Mouse (Mus musculus) layer of hippocampus, adult 18-20 months (tissue): ENCODE data around the gene Ndufa4l2. TPM values are rescaled to one million over a fixed set of nuclear protein-coding genes. Genes with fewer than 3 reads are reported as not detected.
A peak's percentile ranks its signal among the peaks of the same experiment; 100 is the strongest.

Source experiments
- DNase-seq, 2 experiments: peaks; one replicate each; pipeline ENCODE4 v3.0.0; 2022; ENCODE audit warnings: low spot score in 2 of 2
- long read RNA-seq: library from polyadenylated mRNA; stranded (forward); transcript quantifications from one replicate; pipeline ENCODE4 v2.0.0, GENCODE M21; 2021
- total RNA-seq, 2 experiments: library from RNA; stranded (reverse); gene quantifications; 2 replicates each; pipeline ENCODE4 v1.2.3; 2021

Ndufa4l2 gene
- total RNA-seq: 1 to 10 TPM; 3.6 to 3.8 TPM
- long read RNA-seq: 0 reads

DNA sequence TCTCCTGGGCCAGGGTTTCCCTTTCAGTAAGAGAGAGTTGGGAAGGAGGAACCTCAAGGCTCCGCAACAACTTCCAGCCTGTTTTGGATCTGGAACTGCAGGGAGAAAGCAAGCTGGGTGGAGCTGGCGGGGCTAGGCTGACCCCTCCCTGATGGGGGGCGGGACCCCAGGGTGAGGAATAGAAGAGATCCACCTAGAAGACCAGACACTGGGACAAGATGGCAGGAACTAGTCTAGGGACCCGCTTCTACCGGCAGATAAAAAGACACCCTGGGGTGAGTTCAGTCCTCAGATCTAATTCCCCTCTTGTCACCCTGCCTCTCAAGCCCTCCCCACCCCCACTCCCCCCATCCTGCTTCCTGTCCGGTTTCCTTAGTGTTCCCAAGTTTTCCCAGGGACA is at the start of gene Ndufa4l2:
Ndufa4l2 (plus strand) TSS at position 204 of the 400 bp plus-strand sequence.
- DNase-seq: no peak

DNA sequence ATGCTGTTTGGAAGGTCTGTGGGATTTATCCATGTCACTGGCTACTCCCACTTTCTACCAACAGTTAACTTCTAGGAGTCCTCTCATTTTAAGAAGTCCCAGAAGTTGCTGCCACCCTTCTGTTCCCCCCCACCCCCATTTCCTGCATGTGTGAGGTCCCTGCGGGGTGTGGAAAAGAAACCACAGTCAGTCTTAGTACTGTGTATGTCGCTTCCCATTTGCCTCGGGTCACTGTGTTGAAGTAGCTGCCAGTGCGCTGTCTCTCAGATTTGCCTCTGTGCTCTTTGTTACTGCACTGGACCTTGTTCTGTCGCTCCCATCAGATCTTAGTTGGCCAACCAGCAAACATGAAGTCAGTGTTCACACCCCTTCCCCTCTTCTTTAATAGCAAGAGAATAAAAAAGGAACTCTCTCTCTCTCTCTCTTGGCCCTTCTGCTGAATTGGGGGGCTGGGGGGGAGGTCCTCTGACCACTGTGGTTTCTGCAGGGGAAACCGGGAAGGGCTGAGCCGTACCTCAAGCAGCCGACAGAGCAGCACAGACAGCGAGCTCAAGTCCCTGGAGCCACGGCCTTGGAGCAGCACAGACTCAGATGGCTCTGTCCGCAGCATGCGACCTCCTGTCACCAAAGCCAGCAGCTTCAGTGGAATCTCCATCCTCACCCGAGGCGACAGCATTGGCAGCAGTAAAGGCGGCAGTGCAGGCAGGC is 43.3 kb upstream of the Ndufa4l2 start:
- DNase-seq: no peak

DNA sequence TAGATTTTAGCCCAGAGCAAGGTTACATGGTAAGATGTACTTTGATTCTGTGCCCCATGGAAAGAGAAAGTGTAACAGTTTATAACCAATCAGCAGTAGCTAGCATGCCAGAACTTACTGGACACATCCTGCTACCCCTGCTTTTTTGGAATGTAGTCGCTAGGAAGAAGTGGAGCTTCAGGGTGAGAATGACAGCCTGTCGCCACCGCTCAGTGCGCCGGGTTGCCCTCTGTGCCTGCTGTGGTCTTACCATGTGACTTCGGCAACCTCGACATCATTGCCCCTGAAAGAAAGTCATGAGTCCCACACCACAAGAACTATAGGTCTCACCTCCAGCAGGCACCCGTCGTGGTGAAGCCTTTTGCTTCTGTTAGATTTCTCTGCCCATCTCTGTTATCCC is 42.0 kb upstream of the Ndufa4l2 start:
- no peak for DNase-seq

DNA sequence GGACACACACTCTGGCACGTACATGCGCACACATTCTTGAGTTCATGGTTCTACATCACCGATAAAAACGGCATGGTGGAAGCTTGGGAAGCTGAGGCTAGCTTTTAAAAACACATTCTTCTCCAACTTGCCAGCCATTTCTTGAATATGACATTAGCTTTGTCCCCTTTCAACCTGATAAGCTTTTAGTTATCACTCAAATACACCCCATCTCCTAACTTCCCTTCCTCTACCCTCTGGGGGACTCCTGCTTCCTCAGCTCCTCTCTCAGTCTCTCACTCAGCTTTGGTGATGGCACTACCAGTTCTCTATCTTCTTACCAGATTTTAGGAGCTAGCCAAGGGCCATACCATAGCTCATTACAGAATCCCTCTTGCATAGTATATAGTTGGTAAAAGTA is 39.6 kb upstream of the Ndufa4l2 start:
- DNase-seq: no peak

DNA sequence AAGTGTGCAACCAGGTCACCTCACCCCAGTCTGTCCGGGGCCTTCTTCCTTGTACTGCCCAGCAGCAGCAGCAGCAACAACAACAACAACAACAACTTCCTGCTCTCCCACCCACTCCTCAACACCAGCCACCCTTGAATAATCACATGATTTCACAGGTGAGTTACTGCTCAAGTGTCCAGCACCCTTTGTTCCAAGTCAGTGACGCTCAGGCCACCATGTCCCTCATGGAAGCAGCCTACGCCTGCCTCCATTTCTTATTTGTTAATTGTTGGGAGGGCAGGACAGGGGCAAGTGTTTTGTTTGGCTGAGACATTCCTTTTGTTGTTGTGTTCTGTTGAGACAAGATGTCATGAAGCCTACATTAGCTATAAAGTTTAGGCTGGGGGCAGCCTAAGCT is 38.2 kb upstream of the Ndufa4l2 start:
- DNase-seq: no peak

DNA sequence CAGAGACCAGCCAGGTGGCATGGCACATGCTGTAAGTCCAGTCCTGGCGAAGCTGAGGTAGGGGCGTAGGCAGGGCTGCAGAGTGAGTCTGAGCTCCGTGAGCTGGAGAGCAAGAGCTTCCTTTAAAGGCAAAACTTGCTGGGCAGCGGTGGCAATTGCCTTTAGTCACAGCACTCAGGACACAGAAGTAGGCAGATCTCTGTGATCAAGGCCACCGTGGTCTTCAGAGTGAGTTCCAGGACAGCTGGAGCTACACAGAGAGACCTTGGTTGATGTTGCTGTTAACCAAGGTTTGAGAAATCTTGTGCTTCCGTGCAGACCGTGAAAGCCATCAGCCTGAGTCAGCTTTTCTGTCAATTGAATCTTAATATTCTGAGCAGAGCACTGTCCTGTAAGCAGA is 37.5 kb upstream of the Ndufa4l2 start:
- DNase-seq: no peak

DNA sequence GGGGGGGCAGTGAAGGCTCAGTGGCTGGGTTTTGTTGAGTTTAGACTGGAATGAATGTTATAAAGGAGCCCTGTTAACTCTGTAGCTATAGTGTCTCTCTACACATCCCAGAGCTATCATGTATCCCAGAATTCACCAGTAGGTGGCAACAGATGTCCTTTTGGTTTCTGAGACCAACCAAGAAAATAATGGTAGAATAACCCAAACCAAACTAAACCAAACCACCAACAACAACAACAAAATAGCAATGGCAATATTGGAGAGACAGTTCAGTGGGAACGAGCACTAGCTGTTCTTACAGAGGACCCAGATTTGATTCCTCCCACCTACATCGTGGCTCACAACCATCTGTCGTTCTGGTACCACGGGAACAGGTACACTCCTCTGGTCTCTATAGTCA is 35.6 kb upstream of the Ndufa4l2 start:
- peak in 1 of 2 experiments; percentile 61 for DNase-seq

DNA sequence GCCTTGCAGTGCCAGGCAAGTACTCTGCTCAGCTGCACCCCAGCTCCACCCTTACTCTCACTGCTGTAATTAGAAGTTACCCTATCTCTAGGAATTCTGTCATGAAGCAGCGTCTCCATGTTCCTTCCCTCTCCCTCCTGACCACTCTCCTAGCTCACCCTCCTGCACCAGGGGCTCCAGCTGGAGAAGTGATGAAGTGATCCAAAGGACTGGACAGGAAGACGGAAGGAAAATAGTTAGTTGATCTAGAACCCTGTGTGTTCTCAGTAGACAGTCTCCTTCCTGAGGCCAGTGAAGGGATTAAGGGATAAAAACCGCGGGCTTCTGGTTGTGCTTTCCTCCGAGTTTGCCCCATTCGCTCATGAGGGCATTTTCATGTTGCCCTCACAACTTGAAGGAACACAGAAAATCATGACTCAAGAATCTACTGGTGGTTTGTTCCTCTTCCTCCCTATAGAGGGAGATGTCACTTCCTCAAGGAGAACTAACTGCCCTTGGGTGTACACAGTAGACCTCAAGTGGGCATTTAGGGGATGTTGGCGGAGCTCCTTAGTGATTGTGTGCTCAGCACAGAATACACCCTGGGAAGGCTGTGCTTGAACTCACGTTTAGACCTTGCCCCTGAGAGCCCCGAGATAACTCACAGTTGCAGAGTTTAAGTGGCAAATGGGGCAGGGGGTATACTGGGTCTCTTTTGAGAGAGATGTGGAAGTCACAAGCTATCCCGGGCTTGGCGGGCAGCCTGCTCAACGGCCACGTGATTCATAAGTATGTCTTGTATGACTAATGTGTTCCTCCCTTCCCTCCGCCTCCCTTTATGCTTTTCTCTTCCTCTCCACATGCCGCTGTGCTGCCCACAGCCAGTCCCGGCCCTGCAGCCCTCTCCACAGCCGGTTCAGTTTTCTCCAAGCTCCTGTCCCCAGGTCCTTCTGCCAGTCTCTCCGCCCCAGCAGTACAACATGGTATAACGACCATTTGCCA is 33.6 kb upstream of the Ndufa4l2 start:
- DNase-seq: peak; percentile 60 to 83

DNA sequence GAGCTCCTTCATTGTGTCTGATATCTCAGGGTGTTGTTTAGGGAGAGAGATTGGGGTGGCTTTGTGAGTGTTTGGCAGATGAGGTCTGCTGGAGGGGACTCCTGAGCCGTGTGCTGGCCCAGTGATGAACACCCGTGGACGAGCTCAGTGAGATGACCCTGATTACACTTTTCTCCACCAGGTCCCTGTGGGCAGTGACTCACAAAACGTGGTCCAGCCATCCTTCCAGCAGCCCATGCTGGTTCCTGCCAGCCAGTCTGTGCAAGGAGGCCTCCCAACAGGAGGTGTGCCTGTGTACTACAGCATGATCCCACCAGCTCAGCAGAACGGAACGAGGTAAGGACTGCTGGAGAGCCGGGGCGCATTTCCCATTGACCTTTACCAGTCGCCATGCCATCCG is 29.5 kb upstream of the Ndufa4l2 start:
- DNase-seq: no peak

DNA sequence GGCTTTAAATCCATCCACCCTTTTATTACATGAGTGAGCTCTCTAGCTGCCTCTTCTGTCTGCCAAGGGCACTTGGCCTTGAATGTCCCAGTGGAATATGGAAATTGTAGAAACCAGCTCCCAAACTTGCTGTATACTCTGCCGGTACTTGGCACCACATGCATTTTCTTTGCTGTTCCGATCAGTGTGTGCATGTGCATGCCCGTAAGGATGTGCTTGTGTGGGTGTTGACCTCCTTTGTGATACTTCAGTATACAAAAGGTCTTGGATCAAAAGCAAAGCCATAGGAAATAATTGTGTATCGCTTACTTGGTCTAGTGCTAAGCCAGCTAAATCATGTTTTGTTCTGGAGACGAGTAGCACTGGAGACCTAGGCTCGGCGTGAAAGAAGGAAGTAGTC is 25.9 kb upstream of the Ndufa4l2 start:
- DNase-seq: no peak

DNA sequence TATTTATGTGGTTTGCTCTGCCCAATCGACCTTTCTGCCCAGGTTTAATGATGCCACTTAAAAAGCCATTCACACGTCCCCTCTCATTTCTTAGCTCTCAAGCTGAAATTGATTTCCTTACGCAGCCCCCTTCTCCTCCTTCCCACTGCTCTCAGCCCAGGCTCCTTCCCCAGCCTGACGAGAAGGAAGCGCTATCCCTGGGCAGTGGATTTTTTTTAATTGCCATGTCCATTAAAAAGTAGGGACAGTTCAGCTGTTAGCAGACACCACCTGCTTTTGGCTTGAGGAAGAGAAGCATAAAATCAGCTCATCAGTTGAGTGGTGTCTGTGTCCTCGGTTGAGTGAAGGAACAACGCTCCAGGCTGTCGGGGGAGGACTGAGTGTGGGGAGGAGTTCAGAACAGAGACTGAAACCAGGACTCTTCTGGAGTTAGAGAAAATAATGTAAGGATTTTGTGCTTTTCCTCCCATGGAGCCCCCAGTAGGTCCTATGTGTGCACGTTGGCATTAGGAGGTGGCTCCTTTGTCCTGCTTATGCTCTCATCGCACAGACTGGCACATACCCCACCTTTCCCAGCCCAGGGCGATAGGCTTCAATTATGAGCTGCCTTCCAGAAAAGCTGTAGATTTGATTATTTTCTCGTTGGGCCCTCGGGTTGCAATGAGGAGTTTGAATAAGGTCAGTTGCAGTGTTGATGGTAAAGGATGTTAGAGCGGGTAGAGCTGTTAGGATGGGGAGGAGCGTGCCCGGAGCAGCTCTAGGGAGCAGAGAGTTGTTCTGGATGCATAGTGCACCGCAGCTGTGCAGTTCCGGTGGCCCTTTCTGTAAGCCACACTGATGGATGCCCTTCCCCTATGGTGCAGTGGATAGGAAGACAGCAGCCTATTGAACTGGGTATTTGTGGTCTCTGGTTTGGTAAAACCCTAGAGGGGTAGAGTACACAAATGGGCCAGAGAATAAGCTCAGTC is 24.3 kb upstream of the Ndufa4l2 start:
- DNase-seq: no peak

DNA sequence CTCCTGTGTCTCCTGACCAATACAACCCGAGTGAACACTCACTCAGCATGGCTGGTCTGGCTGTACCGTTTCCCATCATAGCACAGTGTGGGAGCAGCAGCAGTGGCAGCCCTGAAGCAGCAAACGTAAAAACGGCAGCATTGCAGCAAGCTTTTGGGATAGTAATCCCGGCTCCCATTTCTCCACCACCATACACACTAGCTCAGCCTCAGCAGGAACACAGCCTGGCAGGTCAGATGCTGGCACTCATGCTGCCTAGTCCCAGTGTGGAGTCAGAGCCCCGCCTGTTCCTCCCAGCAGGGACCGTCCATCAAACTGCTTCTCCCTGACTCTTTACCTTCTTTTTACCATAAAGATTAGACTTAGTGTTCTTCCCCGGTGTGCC is 23.6 kb upstream of the Ndufa4l2 start:
- no peak for DNase-seq

DNA sequence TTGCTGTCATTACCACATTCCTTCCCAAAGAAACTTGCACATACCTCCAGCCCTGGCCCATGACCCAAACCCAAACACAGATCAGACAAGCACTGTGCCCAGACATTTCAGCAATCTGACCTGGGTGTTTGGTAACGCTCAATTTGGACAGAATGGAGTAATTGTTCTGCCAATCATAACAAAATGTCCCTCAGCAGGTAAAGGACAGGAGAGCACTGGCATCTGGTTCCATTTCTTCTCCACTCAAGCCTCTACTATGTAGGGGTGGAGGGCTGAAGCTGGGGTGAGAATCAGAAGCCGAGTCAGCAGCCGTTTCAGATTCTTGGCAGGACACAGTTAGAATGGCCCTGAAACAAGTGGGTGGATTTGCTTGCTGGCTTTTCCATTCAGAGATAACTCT is 22.6 kb upstream of the Ndufa4l2 start:
- DNase-seq: no peak

DNA sequence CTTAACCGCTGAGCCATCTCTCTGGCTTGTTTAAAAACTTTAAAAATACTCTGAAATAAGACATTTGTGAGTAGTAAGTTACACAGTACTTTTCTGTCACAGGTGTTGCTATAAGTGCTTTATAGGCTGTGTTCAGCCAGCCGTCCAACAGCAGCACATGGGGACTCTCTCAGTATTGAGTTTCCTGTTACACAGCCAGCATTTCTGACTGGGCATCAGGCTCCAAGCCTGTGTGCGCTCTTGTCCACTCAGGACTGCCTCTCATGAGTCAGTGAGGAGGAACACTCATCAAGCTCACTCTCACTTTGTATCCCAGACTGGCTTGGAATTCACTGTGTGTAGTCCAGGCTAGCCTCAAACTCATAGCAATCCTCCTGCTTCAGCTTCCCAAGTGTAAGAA is 18.6 kb upstream of the Ndufa4l2 start:
- DNase-seq: no peak

DNA sequence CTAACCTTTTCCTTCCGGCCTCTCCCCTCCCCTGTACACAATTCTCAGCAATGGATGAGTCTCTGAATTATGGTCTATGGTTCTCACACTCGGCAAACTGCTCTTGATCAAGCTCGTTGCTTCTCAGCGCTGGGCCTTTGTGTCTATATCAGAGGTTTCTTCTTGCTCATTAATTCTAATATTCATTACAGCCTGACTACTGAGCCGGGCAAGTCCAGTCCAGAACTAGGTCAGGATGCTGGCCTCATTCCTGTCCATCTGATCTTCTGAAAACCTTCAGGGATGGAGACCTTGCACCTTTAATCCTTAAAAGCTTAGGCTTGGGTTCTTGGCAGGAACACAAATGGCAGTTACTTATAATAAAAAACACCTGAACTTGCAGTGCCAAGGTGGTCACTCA is 15.3 kb upstream of the Ndufa4l2 start:
- DNase-seq: no peak

DNA sequence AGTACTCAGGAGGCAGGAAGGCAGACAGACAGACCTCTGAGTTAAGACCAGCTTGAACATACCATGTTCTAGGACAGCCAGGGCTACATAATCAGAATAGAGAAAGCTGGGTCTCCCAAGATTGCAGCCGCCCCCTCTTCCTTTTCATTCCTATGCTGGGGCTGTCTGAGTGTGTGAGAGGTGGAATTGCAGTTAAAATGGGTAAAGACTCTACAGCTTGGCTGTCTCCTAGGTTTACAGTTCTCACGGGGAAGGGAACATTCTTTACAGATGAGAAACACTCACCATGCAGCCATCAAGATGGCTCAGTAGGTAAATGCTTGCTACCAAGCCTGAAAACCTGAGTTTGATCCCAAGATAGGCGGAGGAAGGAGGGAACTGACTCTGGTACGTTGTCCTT is 14.7 kb upstream of the Ndufa4l2 start:
- no peak for DNase-seq

DNA sequence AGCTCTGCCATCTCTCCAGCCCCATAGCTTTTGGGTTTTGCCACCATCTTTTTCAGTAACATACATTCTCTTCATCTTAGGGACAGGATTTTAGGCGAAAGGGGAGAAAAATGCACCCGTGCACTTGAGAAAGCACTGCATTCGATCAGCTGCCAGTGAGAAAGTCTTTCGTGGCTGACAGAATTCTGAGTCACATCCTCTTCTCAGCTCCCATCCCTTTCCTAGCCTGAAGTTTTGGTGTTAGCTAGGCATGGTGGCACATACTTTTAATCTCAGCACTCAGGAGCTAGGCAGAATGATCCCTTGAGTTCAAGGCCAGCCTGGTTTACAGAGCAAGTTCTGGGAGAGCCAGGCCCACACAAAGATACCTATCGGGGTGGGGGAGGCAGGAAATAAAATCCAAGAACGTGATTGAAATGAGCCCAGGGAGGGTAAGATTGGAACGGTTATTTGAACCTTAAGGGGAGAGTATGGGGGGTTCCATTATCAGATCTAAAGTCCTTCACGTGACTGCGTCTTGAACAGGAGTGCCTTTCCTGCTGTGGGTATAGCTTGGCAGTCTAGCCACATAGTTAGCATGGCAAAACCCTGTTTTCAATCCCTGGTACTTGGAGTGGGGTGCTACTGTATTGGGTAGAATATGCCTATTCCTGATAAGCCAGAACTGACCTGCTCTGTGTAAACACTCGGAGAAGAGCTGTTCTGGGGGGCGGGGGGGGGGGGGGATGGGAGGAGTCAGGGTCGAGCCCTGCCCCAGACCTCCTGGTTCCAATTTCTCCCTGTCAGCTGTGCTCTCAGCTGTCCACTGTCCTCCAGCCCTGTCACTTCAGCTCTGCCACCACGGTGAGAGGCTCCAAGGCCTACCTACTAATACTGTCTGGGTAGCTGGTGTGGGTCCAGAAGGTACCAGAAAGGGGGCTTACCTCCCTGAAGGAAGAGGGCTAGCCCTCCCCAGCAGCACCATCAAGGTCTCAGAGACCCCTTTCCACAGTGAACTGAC is 13.6 kb upstream of the Ndufa4l2 start, which contains the start of gene Stac3:
Stac3 (plus strand) TSS at position 793 of the 1,000 bp plus-strand sequence.
- DNase-seq: no peak

DNA sequence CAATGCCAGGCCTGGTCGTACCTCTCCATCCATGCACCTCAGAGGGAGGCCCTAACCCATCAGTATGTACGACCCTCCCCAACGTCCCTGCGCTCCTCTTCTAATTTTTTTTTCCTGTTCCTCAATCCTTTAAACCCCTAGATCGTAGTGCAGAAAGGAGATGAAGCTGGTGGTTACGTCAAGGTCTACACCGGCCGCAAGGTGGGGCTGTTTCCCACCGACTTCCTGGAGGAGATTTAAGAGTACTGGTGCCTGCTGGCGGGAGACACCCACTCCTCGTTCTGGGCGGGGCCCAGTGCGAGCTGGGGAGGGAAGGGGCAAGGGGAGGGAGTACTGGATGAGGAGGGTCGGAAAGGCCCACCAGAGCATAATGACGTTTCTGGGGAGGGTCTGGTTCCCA is 6.5 kb upstream of the Ndufa4l2 start:
- DNase-seq: peak; percentile 46 to 74

DNA sequence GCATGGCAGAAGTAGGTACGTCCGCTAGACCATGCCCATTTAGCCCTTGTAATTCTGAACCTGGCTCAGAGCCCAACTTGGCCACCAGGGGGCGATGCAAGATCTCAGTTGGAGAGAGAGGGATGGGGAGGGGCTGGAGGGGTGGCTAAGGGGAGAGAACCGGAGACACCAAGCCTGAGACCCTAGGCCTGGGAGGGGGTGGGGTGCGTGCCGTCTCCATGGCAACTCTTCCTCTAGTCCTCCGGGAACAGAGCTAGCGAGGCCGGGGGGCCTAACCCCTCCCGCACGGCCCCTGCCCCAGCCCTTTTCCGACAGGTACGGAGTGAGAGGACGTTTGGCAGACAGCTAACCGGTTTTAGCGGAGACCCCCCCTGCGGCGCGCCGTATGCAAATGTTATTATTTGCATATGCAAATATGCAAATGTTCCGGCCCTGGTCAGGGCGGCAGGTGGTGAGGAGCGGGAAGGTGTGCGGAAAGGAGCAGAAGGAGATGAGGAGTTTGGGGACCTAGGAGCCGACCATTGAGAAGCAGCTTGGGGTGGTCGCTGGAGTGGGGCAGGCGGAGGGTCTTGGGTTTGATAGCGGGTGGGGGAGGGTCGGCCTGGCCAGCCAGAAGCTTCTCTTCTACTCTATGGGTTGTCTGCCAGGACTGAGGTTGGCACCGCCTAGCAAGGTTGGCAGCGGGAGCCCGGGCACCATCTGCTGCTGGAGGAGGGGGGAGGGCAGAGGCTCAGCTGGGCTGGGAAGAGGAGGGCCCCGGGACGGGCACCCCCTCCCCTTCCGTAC is 5.5 kb upstream of the Ndufa4l2 start:
- peak; percentile 73 to 87 for DNase-seq
